Mouse (Mus musculus): ENCODE data around the gene Pawr.

DNA sequence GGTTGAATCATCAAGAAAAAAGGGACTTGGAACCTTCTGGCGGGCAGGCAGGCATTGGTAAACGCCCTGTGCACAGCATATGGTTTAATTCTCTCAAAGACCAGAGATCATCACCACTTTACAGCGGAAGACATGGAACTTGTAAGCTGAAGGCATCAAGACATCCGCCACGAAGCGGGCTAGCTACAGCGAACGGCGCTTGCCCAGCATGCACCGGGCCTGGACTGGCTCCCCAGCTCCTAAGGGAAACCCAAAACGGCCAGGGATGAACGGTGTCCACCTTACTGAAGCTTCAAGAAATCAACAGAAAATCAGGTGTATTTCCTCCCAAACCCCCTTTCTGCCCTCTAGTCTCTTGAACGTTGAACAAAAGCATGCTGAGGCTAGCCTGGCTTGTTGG, 33.7 kb upstream of the Pawr start:
- no peak for TF ChIP-seq GATA1 (IDR thresholded peaks at IDR 0.05; ENCODE audit: borderline replicate concordance, low read length)
- no peak for TF ChIP-seq FLI1 (IDR thresholded peaks at IDR 0.05; ENCODE audit: low read length)

All from megakaryocyte, embryonic 14.5 days (primary cell).